Mouse (Mus musculus) MEL (cell line): ENCODE results near the gene Tppp2. TPM values are rescaled to one million over a fixed set of nuclear protein-coding genes. Genes with fewer than 3 reads are reported as not detected.

Source experiments
- DNase-seq: peaks from one replicate; pipeline ENCODE4 v3.0.0; 2011; ENCODE audit warnings: low read depth, low spot score
- H3K27ac ChIP-seq: 2 replicates; pipeline ENCODE4 v1.5.1; 2012; ENCODE audit warnings: low read depth, mild to moderate bottlenecking, control low read depth, low read length, moderate library complexity; ENCODE audit not compliant: control insufficient read depth
- H3K27me3 ChIP-seq, 2 experiments: fragments of 150-350 bp in 1 of 2; sonication (generic) in 1 of 2; 2 replicates each; pipeline ENCODE4 v1.6.1; 2012; ENCODE audit warnings: low read length in 2 of 2, mild to moderate bottlenecking in 2 of 2, improper control_type of control experiment in 1 of 2, moderate library complexity in 1 of 2; ENCODE audit not compliant: insufficient read depth in 2 of 2, control insufficient read depth in 1 of 2
- H3K36me3 ChIP-seq, 2 experiments: 2 replicates each; pipeline ENCODE4 v1.6.1; 2012 to 2014; ENCODE audit warnings: low read length in 2 of 2, improper control_type of control experiment in 1 of 2, inconsistent platforms in 1 of 2, mild to moderate bottlenecking in 1 of 2; ENCODE audit not compliant: insufficient read depth in 2 of 2, control insufficient read depth in 1 of 2
- H3K4me1 ChIP-seq, 2 experiments: fragments of 150-350 bp in 1 of 2; sonication (generic) in 1 of 2; 2 replicates each; pipeline ENCODE4 v1.6.1; 2012; ENCODE audit warnings: low read length in 2 of 2, improper control_type of control experiment in 1 of 2, mild to moderate bottlenecking in 1 of 2; ENCODE audit not compliant: insufficient read depth in 2 of 2, control insufficient read depth in 1 of 2
- H3K4me3 ChIP-seq, 2 experiments: fragments of 150-350 bp in 1 of 2; sonication (generic) in 1 of 2; 2 replicates each; pipeline ENCODE4 v1.5.1; 2012; ENCODE audit warnings: low read depth in 2 of 2, low read length in 2 of 2, mild to moderate bottlenecking in 2 of 2, moderate library complexity in 2 of 2, control low read depth in 1 of 2, improper control_type of control experiment in 1 of 2; ENCODE audit not compliant: control insufficient read depth in 1 of 2, insufficient read depth in 1 of 2
- H3K79me2 ChIP-seq: 2 replicates; pipeline ENCODE4 v1.6.1; 2012; ENCODE audit warnings: mild to moderate bottlenecking, low read length, moderate library complexity; ENCODE audit not compliant: control insufficient read depth, poor library complexity, insufficient read depth
- H3K9ac ChIP-seq: 2 replicates; pipeline ENCODE4 v1.6.1; 2012; ENCODE audit warnings: low read depth, mild to moderate bottlenecking, control low read depth, low read length, moderate library complexity; ENCODE audit not compliant: control insufficient read depth, poor library complexity, severe bottlenecking
- H3K9me3 ChIP-seq: fragments of 150-350 bp; sonication (generic); replicated peaks from 2 replicates; pipeline ENCODE4 v1.6.1; 2012; ENCODE audit warnings: mild to moderate bottlenecking, low read length, improper control_type of control experiment, moderate library complexity; ENCODE audit not compliant: insufficient read depth
- CHD1 ChIP-seq: IDR thresholded peaks from 2 replicates; pipeline ENCODE4 v1.6.1; 2012; ENCODE audit warnings: low read depth, mild to moderate bottlenecking, inconsistent platforms, low read length, improper control_type of control experiment
- CHD2 ChIP-seq: IDR thresholded peaks from 2 replicates; pipeline ENCODE4 v1.6.1; 2011; ENCODE audit warnings: low read length, improper control_type of control experiment
- ETS1 ChIP-seq: IDR thresholded peaks from 2 replicates; pipeline ENCODE4 v1.6.1; 2012; ENCODE audit warnings: low read depth, mild to moderate bottlenecking, inconsistent platforms, low read length, improper control_type of control experiment, moderate library complexity
- HCFC1 ChIP-seq: IDR thresholded peaks from 2 replicates; pipeline ENCODE4 v1.6.1; 2012; ENCODE audit warnings: low read depth, mild to moderate bottlenecking, inconsistent platforms, low read length, improper control_type of control experiment, moderate library complexity
- JUND ChIP-seq: IDR thresholded peaks from 2 replicates; pipeline ENCODE4 v1.6.1; 2011; ENCODE audit warnings: low read depth, mild to moderate bottlenecking, improper control_type of control experiment, low read length
- MAZ ChIP-seq: IDR thresholded peaks from 2 replicates; pipeline ENCODE4 v1.6.1; 2012; ENCODE audit warnings: low read depth, mild to moderate bottlenecking, inconsistent platforms, low read length, improper control_type of control experiment
- MXI1 ChIP-seq: IDR thresholded peaks from 2 replicates; pipeline ENCODE4 v1.6.1; 2011; ENCODE audit warnings: mild to moderate bottlenecking, low read depth, low read length, improper control_type of control experiment
- MYB ChIP-seq: IDR thresholded peaks from 2 replicates; pipeline ENCODE4 v1.6.1; 2011; ENCODE audit warnings: mild to moderate bottlenecking, low read depth, low read length, improper control_type of control experiment
- MYC ChIP-seq: IDR thresholded peaks from 2 replicates; pipeline ENCODE4 v1.6.1; 2011; ENCODE audit warnings: low read depth, mild to moderate bottlenecking, low read length, improper control_type of control experiment, moderate library complexity
- NRF1 ChIP-seq: IDR thresholded peaks from 2 replicates; pipeline ENCODE4 v1.6.1; 2014; ENCODE audit warnings: low read depth, mild to moderate bottlenecking, inconsistent platforms, low read length, improper control_type of control experiment, moderate library complexity; ENCODE audit not compliant: poor library complexity, insufficient read depth, severe bottlenecking
- POLR2A ChIP-seq, 2 experiments: IDR thresholded peaks; 2 replicates each; pipeline ENCODE4 v1.6.1; 2011 to 2012; ENCODE audit warnings: low read length in 2 of 2, mild to moderate bottlenecking in 2 of 2, control low read depth in 1 of 2, improper control_type of control experiment in 1 of 2, low read depth in 1 of 2, moderate library complexity in 1 of 2; ENCODE audit not compliant: control insufficient read depth in 1 of 2, insufficient read depth in 1 of 2, poor library complexity in 1 of 2
- RCOR1 ChIP-seq: IDR thresholded peaks from 2 replicates; pipeline ENCODE4 v1.6.1; 2012; ENCODE audit warnings: low read depth, mild to moderate bottlenecking, inconsistent platforms, low read length, improper control_type of control experiment
- TAL1 ChIP-seq: IDR thresholded peaks from 2 replicates; pipeline ENCODE4 v1.6.1; 2012; ENCODE audit warnings: mild to moderate bottlenecking, inconsistent platforms, low read length, moderate library complexity, mixed read lengths
- TBP ChIP-seq: IDR thresholded peaks from 2 replicates; pipeline ENCODE4 v1.8.0; 2011; ENCODE audit warnings: low read depth, low read length, improper control_type of control experiment
- TCF12 ChIP-seq: IDR thresholded peaks from 2 replicates; pipeline ENCODE4 v1.6.1; 2014; ENCODE audit warnings: low read depth, mild to moderate bottlenecking, inconsistent platforms, low read length, improper control_type of control experiment, moderate library complexity
- USF1 ChIP-seq: IDR thresholded peaks from 2 replicates; pipeline ENCODE4 v1.6.1; 2014; ENCODE audit warnings: low read depth, mild to moderate bottlenecking, inconsistent platforms, low read length, improper control_type of control experiment, moderate library complexity
- USF2 ChIP-seq, 2 experiments: IDR thresholded peaks; 2 replicates each; pipeline ENCODE4 v1.6.1; 2011 to 2012; ENCODE audit warnings: improper control_type of control experiment in 2 of 2, low read length in 2 of 2, borderline replicate concordance in 1 of 2, inconsistent platforms in 1 of 2, low read depth in 1 of 2, mild to moderate bottlenecking in 1 of 2; ENCODE audit not compliant: insufficient read depth in 1 of 2
- ZC3H11A ChIP-seq: IDR thresholded peaks from 2 replicates; pipeline ENCODE4 v1.6.1; 2012; ENCODE audit warnings: low read depth, mild to moderate bottlenecking, inconsistent platforms, low read length, improper control_type of control experiment
- ZNF384 ChIP-seq: IDR thresholded peaks from 2 replicates; pipeline ENCODE4 v1.6.1; 2012; ENCODE audit warnings: low read depth, mild to moderate bottlenecking, inconsistent platforms, low read length, improper control_type of control experiment
- polyA plus RNA-seq, 2 experiments: library from polyadenylated mRNA; stranded (reverse) in 1 of 2; unstranded in 1 of 2; fragments of >175 nt in 1 of 2; fragments of >200 nt in 1 of 2; gene quantifications; 2 replicates each; pipeline versions ENCODE4 v1.2.1 to v1.2.4; 2012; ENCODE audit warnings: low replicate concordance in 2 of 2, low read depth in 1 of 2; ENCODE audit not compliant: insufficient read length in 2 of 2, insufficient read depth in 1 of 2, missing spikeins in 1 of 2
- total RNA-seq: library from RNA; depleted of rRNA; stranded (reverse); fragments of 300-350 nt; gene quantifications from 2 replicates; pipeline ENCODE4 v1.2.3, GENCODE M21; 2012

Tppp2 gene
- total and polyA plus RNA-seq, 3 experiments = not detected

- DNase-seq = no peak
- H3K36me3 ChIP-seq = no peaks in the 10 kb centered on the region
- H3K79me2 ChIP-seq = no peaks in the 10 kb centered on the region
- H3K27ac ChIP-seq = no peak overlapping the region
- no peak overlapping the region for H3K9ac ChIP-seq
- no peaks in the 10 kb centered on the region for H3K9me3 ChIP-seq
- no peak for TF ChIP-seq CHD1
- no peak for TF ChIP-seq RCOR1
- TF ChIP-seq MXI1 = no peak
- no peak for TF ChIP-seq MYC
- no peak for TF ChIP-seq TAL1
- TF ChIP-seq ZC3H11A = no peak
- no peak for TF ChIP-seq CHD2
- no peak for TF ChIP-seq ZNF384
- no peak for TF ChIP-seq TCF12
- no peak for TF ChIP-seq USF2 (IDR thresholded peaks at IDR 0.05; ENCODE audit: borderline replicate concordance in 1 of 2, insufficient read depth in 1 of 2, low read depth in 1 of 2, low read length in 2 of 2)
- TF ChIP-seq MAZ = no peak
- no peak for TF ChIP-seq HCFC1
- no peak for TF ChIP-seq POLR2A (IDR thresholded peaks at IDR 0.05; ENCODE audit: control insufficient read depth in 1 of 2, insufficient read depth in 1 of 2, low read depth in 1 of 2, low read length in 2 of 2, poor library complexity in 1 of 2)
- no peak for TF ChIP-seq JUND
- TF ChIP-seq ETS1 = no peak
- TF ChIP-seq TBP = no peak
- no peaks in the 10 kb centered on the region for H3K4me1 ChIP-seq
- no peak overlapping the region for H3K4me3 ChIP-seq
- no peaks in the 10 kb centered on the region; a peak in 2 of 4 replicates for H3K27me3 ChIP-seq
Observed at GRCm38 (mm10) chr14:51939005-51939404, 20.8 kb downstream of the Tppp2 start.

GRCm38 (mm10) chr14:51940944-51941560 lies 22.8 kb downstream of the Tppp2 start:
- H3K4me1 ChIP-seq = no peaks in the 10 kb centered on the region
- H3K27me3 ChIP-seq = no peaks in the 10 kb centered on the region; a peak in 2 of 4 replicates
- no peak for DNase-seq
- H3K27ac ChIP-seq = no peak overlapping the region
- no peaks in the 10 kb centered on the region for H3K79me2 ChIP-seq
- no peak overlapping the region for H3K4me3 ChIP-seq
- no peak for TF ChIP-seq RCOR1
- TF ChIP-seq MYB = no peak
- no peak for TF ChIP-seq TCF12
- TF ChIP-seq USF1 = no peak
- TF ChIP-seq TBP = no peak
- no peak for TF ChIP-seq CHD2
- no peak for TF ChIP-seq NRF1
- TF ChIP-seq, all 39 proteins: peak for 0
- Histone ChIP-seq H3K36me3 (no peaks in the 10 kb centered on the region), H3K9me3 (no peaks in the 10 kb centered on the region), H3K9ac (no peak overlapping the region)
